Mouse (Mus musculus) hindbrain, embryonic 11.5 days (tissue): Measurements from ENCODE around the gene Cep57l1. TPM values are rescaled to one million over a fixed set of nuclear protein-coding genes. Genes with fewer than 3 reads are reported as not detected.

Source experiments
- ATAC-seq: fragments of 200-750 bp; cut with Nextera tagmentation; 2 replicates; pipeline ENCODE4 v1.8.0; 2017; ENCODE audit warnings: mild to moderate bottlenecking, moderate TSS enrichment, moderate library complexity; ENCODE audit not compliant: low FRiP score
- DNase-seq: peaks from one replicate; pipeline ENCODE4 v3.0.0-alpha.2; 2015; ENCODE audit warnings: low spot score
- H3K27ac ChIP-seq: fragments of 300-500 bp; sonication (generic); 2 replicates; pipeline ENCODE4 v1.5.1; 2014; ENCODE audit warnings: mild to moderate bottlenecking, low read depth, low read length
- H3K27me3 ChIP-seq: fragments of 300-500 bp; sonication (generic); 2 replicates; pipeline ENCODE4 v1.6.1; 2014; ENCODE audit warnings: mild to moderate bottlenecking, low read length, moderate library complexity, mixed read lengths; ENCODE audit not compliant: control insufficient read depth, insufficient read depth
- H3K36me3 ChIP-seq: fragments of 300-500 bp; sonication (generic); 2 replicates; pipeline ENCODE4 v1.6.1; 2014; ENCODE audit warnings: mild to moderate bottlenecking, low read length, moderate library complexity, mixed read lengths; ENCODE audit not compliant: control insufficient read depth, insufficient read depth
- H3K4me1 ChIP-seq: fragments of 300-500 bp; sonication (generic); replicated peaks from 2 replicates; pipeline ENCODE4 v1.6.1; 2014; ENCODE audit warnings: low read length, mixed read lengths; ENCODE audit not compliant: control insufficient read depth, insufficient read depth
- H3K4me2 ChIP-seq: fragments of 300-500 bp; sonication (generic); replicated peaks from 2 replicates; pipeline ENCODE4 v1.6.1; 2014; ENCODE audit warnings: mild to moderate bottlenecking, low read depth, low read length
- H3K4me3 ChIP-seq: fragments of 300-500 bp; sonication (generic); 2 replicates; pipeline ENCODE4 v1.5.1; 2014; ENCODE audit warnings: low read depth, low read length
- H3K9ac ChIP-seq: fragments of 300-500 bp; sonication (generic); 2 replicates; pipeline ENCODE4 v1.6.1; 2014; ENCODE audit warnings: low read depth, low read length
- H3K9me3 ChIP-seq: fragments of 300-500 bp; sonication (generic); 2 replicates; pipeline ENCODE4 v1.6.1; 2016; ENCODE audit warnings: low read length; ENCODE audit not compliant: control insufficient read depth
- WGBS: fragments of 180-500 bp; shearing (Covaris S2); extraction: QIAGEN DNeasy Blood & Tissue Kit; methylation state at CpG from one replicate; pipeline ENCODE4 v1.1.7; 2014; 5-methylcytosine and 5-hydroxymethylcytosine counted together
- polyA plus RNA-seq: library from polyadenylated mRNA; unstranded; fragments of >200 nt; fragmentation: Nextera tagmentation; extraction: Ambion mirVana; gene quantifications from 2 replicates; pipeline ENCODE4 v1.2.1, GENCODE M21; 2014

Gene Cep57l1
- polyA plus RNA-seq, 1 experiment from 2014 or later: 22.1 TPM

DNA sequence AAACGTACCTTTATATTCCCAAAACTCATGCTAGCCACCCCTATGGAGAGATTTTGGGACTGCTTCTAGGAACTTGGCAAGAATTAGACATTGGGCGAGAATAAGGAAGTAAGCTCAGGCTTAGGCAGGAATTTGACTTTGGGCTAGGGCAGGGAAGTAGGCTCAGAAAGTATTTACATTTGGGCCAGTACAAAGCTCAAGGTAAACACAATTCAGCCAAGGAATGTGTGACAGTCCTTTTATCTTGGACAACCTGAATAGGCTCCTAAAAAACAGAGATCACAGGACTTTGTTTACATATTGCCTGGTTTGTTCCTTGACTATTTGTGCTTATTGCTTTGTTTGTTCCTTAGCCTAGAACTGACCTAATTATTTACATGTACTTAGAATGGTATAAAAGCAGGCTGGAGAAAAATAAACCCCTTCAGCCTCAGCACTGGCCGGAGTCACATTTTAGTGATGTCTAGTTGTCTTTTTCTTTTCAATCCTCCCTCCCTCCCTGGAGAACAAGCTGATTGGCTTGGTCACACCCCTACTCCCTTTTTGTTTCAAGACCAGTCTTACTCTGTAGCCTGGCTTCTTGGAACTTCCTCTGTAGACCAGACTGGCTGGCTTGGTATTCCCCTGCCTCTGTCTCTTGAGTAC lies 45.8 kb downstream of the Cep57l1 start:
- Histone ChIP-seq H3K9me3 (no peaks in the 10 kb centered on the region), H3K27me3 (no peaks in the 10 kb centered on the region), H3K4me2 (no peak overlapping the region), H3K9ac (no peak overlapping the region), H3K36me3 (no peaks in the 10 kb centered on the region), H3K4me3 (no peak overlapping the region), H3K4me1 (no peaks in the 10 kb centered on the region), H3K27ac (no peak overlapping the region)
- DNase-seq (no peak), ATAC-seq (no peak)
- 77% methylated on average over 3 of the region's 3 CpGs for WGBS

DNA sequence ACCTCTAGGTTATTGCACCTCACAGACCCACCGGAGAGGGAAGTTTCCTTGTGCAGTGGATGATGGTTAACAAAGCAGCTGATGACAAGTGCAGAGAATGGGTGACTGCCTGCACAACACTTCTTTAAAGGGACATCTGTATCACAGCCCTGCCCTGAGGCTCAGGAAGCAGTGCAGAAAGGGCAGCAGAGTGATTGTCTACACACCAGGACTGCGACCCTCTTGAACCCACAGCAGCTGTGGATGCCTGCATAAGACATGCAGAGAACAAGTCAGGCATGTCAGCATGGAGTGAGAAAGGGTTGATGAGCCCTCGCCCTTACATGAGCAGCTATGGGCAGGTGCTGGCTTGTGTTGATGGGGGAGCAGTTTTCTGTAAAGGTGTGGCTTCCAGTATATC lies 48.8 kb downstream of the Cep57l1 start:
- ATAC-seq (no peak), DNase-seq (no peak)
- Histone ChIP-seq H3K4me1 (no peaks in the 10 kb centered on the region), H3K9ac (no peak overlapping the region), H3K9me3 (no peaks in the 10 kb centered on the region), H3K4me3 (no peak overlapping the region), H3K27ac (no peak overlapping the region), H3K27me3 (no peaks in the 10 kb centered on the region), H3K4me2 (no peak overlapping the region), H3K36me3 (no peaks in the 10 kb centered on the region)
- WGBS: 67% methylated on average over 3 of the region's 3 CpGs

DNA sequence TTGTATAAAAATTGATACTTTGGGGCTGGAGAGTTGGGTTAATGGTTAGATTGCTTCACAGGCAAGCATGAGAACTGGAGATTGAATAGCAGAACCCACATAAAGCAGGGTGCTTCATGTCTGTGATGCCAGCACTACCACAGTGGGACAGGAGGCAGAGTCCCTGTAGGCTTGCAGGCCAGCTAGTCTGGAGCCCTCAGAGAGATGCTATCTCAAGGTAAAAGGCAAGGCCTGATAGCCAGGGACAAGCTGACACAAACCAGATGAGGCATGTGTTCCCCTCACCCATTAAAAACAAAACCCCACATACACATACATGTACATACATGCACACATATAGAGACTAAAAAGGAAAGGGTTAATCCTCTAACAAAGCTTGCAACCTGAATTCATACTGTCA lies 51.6 kb downstream of the Cep57l1 start:
- Histone ChIP-seq H3K4me3 (no peak overlapping the region), H3K9me3 (no peaks in the 10 kb centered on the region), H3K9ac (no peak overlapping the region), H3K4me1 (no peaks in the 10 kb centered on the region), H3K4me2 (no peak overlapping the region), H3K27me3 (no peaks in the 10 kb centered on the region), H3K27ac (no peak overlapping the region), H3K36me3 (no peaks in the 10 kb centered on the region)
- no peak for ATAC-seq
- DNase-seq: no peak

DNA sequence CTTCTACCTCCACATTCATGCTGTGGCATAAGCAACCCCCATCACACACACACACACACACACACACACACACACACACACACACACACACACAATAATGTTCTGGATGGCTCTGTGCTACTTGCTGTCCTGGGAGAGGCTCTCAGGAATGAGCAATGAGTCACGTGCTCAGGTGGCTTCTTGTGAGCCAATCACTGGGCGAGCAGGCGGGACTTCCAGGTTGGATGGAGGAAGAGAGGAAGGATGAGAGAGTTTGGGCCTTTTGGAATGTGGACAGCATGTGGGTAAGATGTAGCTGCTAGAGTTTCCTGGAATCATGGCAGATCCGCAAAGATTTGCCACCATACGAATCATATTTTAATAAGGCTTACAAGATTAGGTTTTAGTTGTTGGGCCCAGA lies 52.4 kb downstream of the Cep57l1 start:
- Histone ChIP-seq H3K9me3 (no peaks in the 10 kb centered on the region), H3K27ac (no peak overlapping the region), H3K4me2 (no peak overlapping the region), H3K36me3 (no peaks in the 10 kb centered on the region), H3K4me1 (no peaks in the 10 kb centered on the region), H3K4me3 (no peak overlapping the region), H3K9ac (no peak overlapping the region), H3K27me3 (no peaks in the 10 kb centered on the region)
- no peak for DNase-seq
- ATAC-seq: no peak
- 94% methylated on average over 5 of the region's 5 CpGs for WGBS

DNA sequence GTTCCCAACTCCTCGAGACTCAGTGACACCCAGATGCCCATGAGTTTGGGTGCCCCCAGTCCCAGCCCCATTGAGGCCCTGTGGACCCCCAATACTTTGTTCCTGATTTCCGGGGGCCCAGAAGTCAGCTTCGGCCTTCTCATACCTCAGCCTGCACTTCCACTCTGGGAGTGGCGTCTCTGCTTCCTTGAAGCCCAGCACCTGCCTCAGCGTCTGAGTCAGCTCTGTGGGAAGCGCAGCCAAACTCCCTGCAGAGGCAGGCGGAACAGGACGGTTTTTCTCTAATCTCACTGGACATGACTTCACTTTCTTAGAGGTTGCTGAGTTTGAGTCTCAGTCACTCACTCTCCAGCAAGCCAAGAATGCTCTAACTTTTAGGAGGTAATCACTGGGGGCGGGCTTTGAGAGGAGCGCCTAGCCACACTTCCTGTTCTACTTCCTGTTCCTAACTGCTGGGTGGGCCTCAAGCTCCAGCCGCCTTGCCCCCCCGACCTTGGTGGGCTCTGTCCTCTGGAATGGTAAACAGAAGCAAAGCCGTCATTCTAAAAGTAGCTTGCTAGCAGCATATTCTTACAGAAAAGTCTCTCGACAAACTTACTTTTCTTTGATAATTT lies 57.7 kb downstream of the Cep57l1 start:
- H3K4me3 ChIP-seq: no peak overlapping the region
- no peak overlapping the region for H3K27ac ChIP-seq
- H3K4me2 ChIP-seq: no peak overlapping the region
- 83% methylated on average over 14 of the region's 14 CpGs for WGBS
- DNase-seq: no peak
- ATAC-seq: no peak
- no peak overlapping the region for H3K9ac ChIP-seq
- H3K9me3 ChIP-seq: no peaks in the 10 kb centered on the region
- H3K36me3 ChIP-seq: no peaks in the 10 kb centered on the region
- no peaks in the 10 kb centered on the region for H3K27me3 ChIP-seq
- H3K4me1 ChIP-seq: no peaks in the 10 kb centered on the region

DNA sequence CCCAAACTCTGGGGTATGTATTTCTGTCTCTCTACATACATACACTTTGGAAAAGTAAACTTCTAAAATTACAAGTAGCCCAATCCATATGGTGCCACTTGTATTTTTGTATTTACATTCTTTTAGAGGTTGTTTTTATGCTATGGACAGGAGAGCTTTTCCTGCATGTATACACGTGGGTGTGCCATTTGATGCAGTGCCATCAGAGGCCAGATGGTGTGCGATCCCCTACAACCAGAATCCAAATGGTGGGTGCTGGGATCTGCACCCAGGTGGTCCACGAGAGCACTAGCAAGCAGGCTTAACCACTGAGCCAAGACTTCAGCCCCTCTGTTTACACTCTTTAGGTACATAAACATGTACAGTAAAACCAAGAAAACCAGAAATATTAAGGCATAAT lies 60.4 kb downstream of the Cep57l1 start:
- H3K36me3 ChIP-seq: no peaks in the 10 kb centered on the region
- no peaks in the 10 kb centered on the region for H3K4me1 ChIP-seq
- no peaks in the 10 kb centered on the region for H3K27me3 ChIP-seq
- H3K4me2 ChIP-seq: no peak overlapping the region
- no peak overlapping the region for H3K27ac ChIP-seq
- no peak overlapping the region for H3K9ac ChIP-seq
- DNase-seq (no peak), ATAC-seq (no peak)
- 87% methylated on average over 3 of the region's 3 CpGs for WGBS
- H3K4me3 ChIP-seq: no peak overlapping the region
- H3K9me3 ChIP-seq: no peaks in the 10 kb centered on the region

DNA sequence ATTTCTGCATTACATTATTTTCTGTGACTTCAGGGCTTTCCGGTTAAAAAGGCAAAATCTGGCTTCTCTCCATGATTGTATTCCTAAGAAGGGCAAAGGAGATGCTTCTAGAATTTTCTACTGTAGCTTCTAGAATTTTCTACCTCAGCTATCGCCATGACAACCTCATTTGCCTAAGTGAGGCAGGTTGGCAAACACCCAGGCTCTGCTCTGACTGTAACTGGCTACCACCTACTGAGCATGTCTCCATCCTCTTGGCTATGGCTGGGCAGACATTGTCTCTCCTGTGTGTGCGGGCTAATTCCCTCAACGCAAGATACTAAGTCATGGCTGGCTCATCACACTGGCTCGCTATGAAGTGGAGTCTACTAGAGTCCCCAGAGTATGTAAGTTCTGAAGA lies 63.1 kb downstream of the Cep57l1 start:
- Histone ChIP-seq H3K27ac (no peak overlapping the region), H3K4me2 (no peak overlapping the region), H3K4me3 (no peak overlapping the region), H3K36me3 (no peaks in the 10 kb centered on the region), H3K9me3 (no peaks in the 10 kb centered on the region), H3K9ac (no peak overlapping the region), H3K27me3 (no peaks in the 10 kb centered on the region), H3K4me1 (no peaks in the 10 kb centered on the region)
- ATAC-seq (no peak), DNase-seq (no peak)
- 94% methylated on average over 5 of the region's 5 CpGs for WGBS

DNA sequence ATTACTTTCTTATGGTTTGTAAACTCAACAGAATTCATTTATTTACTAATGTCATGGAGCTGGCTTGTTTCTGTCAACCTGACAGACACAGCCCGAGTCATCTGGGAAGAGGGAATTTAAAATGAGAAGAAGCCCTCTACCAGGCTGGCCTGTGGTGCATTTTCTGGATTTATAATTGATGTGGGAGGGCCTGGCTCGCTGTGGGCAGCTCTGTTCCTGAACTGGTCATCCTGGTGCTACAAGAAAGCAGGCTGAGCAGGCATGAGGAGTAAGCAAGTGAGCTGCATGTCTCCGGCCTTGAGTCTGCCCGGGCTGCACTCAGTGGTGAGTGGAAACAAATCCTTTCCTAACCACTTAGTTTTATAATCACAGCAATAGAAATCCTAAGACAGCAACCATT lies 65.7 kb downstream of the Cep57l1 start:
- H3K9me3 ChIP-seq: no peaks in the 10 kb centered on the region
- no peaks in the 10 kb centered on the region for H3K4me1 ChIP-seq
- H3K27ac ChIP-seq: no peak overlapping the region
- H3K27me3 ChIP-seq: no peaks in the 10 kb centered on the region
- no peaks in the 10 kb centered on the region for H3K36me3 ChIP-seq
- no peak overlapping the region for H3K4me2 ChIP-seq
- H3K9ac ChIP-seq: no peak overlapping the region
- 79% methylated on average over 4 of the region's 4 CpGs for WGBS
- H3K4me3 ChIP-seq: no peak overlapping the region
- ATAC-seq (no peak), DNase-seq (no peak)

DNA sequence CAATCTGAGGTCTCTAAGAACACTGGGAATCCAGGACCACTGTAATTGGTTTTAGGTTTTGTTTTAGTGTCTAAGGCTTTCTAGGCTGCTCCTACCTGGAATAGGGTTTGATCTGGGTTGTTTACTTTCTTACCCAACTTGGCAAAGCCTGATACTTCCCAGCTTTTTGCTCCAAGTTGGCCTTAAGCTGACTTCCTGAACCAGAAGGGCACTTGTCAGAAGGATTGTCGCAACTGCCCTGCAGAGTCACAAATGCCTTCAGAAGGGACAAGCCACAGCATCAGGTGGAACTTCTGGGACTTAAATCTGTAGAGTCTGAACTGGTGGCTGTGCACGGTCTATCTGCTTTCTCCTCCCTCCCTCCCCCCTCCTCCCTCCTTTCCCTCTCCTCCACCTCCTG lies 69.5 kb downstream of the Cep57l1 start:
- no peaks in the 10 kb centered on the region for H3K4me1 ChIP-seq
- no peak overlapping the region for H3K9ac ChIP-seq
- WGBS: 97% methylated on average over 2 of the region's 2 CpGs
- no peaks in the 10 kb centered on the region for H3K9me3 ChIP-seq
- DNase-seq (no peak), ATAC-seq (no peak)
- H3K27ac ChIP-seq: no peak overlapping the region
- H3K4me2 ChIP-seq: no peak overlapping the region
- 0 out of 2 replicates have a peak, but pooled peaks cover 2% of the 10 kb centered on the region for H3K36me3 ChIP-seq
- H3K27me3 ChIP-seq: no peaks in the 10 kb centered on the region
- H3K4me3 ChIP-seq: no peak overlapping the region
